Mouse (Mus musculus) common myeloid progenitor, adult 5-6 weeks (primary cell): ENCODE results near the gene Arhgef12. TPM values are rescaled to one million over a fixed set of nuclear protein-coding genes. Genes with fewer than 3 reads are reported as not detected.

Experiments used
- ATAC-seq: replicated peaks from 2 replicates; pipeline ENCODE4 v1.8.0; 2016; ENCODE audit warnings: low read depth, mild to moderate bottlenecking, moderate TSS enrichment, inconsistent platforms; ENCODE audit not compliant: poor library complexity, severe bottlenecking
- total RNA-seq: library from RNA; stranded (forward); fragments of 200-1000, 187-1606 nt; gene quantifications from 2 replicates; pipeline ENCODE4 v1.2.3, GENCODE M21; 2017

Arhgef12 gene
- total RNA-seq, 1 experiment from 2014 or later: 10.0 TPM

DNA sequence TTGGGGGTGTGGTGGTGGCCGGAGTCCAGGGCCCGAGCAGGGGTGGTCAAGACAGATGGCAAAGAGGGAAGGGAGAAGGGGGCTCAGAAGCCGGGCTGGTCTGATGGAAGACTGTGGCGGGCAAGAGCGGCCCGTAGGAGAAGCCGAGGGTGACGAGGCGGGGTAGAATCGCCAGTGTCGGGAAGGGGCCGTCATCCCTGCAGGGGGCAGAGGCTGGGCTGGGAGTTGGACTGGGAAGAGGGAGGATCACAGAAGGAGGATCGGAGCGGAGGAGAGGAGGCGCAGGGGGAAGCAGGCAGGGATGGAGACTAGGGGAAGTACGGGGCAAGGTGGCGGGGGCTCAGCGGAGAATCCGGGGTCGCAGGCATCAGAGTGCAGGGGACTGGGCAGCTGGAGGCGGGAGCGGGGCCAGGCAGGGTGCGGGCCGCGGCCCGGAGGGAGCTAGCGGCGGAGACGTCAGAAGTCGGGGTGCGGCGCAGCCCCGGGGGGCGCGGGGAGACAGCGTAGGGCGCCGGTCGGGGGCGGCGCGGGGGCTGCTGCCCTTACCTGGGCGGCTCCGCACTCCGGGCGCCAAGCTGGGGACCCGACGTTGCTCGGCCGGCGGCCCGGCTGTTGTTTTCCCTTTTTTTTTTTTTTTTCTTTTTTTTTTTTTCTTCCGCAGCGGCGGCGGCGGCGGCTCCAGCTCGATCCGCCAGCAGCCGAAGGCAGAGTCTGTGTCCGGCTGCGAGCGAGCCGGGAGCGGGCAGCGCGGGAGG lies 163.1 kb downstream of the Arhgef12 start, which contains the start of gene Grik4:
Gene Grik4, minus strand, starts transcription at position 713 of the 755 bp plus-strand sequence.
- no peak for ATAC-seq

DNA sequence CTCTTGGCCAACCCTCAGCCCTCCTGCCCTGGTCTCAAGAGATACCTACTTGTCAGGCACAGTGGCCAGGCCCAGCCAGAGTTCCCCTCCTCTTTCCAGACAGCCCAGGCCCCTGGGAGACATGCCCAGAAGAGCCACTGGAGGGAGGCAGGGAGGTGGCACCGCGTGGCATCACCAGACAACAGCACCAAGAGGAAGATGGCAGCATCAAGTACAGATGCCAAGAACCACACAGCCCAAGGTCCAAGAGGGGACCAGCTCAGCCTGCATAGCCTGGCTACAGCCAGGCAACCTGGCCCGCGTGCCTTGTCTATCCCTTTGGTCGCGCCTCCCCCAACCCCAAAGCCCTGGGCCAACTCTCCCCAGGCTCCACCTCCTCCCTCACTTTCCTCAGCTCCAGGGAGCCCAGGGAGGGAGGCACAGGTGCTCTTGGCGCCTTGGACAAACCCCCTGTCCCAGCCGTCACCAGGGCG lies 163.9 kb downstream of the Arhgef12 start:
- peak; percentile 45 for ATAC-seq

DNA sequence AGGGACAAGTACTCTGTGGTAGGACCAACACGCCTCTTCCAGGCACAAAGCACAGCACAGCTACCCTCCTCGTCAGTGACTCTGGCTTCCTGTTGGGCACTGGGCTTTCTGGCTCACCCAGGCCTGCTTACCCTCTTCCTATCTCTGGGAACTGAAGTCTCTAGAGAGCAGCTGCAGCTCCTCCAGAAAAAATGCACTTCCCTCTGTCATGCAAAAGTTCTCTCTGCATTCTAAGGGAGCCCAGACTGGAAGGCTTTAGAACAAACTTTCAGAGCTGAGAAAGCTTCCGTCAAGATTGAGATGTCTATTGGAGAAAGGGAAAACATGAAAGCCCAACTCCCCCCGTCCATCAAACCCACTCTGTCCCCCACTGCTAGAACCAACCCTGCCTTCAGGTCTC lies 164.9 kb downstream of the Arhgef12 start:
- ATAC-seq: no peak

DNA sequence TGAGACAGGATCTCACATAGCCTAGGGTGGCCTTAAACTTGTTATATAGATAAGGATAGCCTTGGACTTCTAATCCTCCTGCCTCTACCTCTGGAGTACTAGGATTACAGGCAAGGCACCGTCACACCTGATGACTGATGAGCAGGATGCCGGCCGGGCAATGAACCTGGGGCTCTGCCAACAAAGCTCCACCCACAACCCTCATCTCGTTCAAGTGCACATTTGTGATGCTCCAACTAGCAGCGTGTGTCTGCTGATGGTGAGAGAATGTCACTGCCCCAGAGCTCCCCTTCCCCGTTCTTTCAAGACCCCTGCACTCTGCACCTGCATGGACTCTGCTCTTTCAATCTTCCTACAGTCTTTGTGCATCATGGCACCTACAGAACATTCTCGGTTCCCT lies 174.9 kb downstream of the Arhgef12 start:
- ATAC-seq: no peak

DNA sequence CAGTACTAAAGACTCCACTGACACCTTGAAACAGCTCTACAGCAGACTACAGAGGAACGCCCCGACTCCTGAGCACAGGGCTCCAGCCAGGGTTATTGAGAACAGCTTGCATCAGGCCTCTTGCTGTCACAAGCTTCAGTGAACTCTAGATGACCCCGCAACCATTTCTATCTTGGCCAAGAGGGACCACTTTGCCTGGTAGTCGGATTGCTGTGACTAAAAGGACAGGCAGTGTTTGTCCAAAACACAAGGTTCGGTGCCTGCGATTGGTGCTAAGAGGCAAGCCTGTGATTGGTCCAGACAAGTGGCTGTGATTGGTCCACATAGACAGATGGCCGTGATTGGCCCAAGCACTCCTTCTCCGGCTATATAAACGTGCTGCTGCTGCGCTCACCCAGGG lies 179.5 kb downstream of the Arhgef12 start:
- no peak for ATAC-seq

DNA sequence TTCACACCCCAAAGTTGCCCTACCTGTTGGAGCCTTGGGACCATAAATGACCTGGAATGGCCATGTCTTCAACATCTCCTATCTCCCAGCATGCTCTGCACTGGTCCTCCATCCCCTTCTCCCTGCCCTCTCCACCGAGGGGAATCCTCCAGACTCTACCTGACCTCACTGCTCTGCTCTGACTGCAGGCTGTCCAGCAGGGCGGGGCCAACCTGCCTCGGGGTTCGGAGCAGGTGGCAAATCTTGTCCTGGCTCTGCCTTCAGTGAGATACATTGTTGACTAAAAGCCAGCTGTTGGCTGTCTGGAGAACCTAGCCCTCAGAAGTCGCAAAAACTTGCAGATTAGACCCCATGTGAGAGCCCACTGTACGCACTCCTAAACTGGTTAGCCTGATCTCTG lies 180.5 kb downstream of the Arhgef12 start:
- no peak for ATAC-seq

DNA sequence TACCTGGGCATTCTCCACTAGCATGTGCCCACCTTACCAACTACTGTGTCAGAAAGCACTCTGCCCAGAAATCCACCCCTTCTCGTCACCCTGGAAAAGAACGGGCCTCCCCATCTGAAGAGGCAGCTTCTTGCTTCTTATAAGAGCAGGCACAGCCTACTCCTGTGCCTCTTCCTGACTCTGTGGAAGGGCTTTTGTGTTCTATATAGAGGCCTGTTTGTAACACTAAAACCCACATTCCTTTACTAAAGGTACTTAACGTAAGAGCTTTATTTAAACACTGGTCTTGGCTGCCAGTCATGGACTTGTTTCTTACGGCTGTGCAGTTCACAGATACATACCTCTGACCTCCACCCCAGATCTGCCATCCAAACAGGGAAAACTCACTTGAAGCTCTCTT lies 185.2 kb downstream of the Arhgef12 start:
- ATAC-seq: no peak

DNA sequence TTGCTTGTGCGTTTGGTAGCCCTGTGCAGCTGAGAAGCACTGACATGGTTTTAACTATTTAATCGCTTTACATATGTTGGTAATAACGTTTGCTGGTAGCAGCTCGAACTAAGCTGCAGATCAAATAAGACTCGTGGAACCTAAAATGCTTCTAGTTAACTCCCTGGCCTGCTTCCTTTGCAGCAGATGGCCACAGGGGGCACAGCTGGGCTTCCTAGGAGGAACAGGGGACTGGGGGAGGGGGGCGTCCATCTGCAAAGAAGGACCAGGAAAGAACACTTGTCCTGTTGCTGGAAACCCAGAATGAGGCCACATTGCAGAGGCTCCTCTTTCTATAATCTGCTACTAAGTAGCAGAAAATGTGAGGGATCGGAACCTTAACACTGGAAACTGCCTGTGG lies 186.8 kb downstream of the Arhgef12 start:
- ATAC-seq: no peak

DNA sequence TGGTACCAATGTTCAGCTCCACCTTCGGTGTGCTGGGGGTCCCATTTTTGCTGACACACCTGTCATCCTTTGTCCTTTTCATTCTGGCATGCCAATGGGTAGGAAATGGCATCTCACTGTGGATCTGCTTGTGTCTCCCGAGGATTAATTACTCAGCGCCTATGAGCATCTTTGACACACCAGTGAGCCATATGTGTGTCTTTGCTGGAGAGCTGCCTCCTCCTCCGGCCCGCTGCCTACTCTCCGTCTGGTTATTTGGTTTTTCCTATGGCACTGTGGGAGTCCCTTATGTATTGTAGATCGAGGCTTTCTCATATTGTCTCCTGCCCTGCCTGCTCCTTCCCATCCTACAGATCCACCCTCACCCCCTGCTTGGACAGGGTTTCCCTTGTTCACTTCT lies 189.1 kb downstream of the Arhgef12 start:
- ATAC-seq: no peak

Other genes starting within 250 kb of the Arhgef12 start
- not detected in 2 replicates for gene Grik4, start 162.7 kb downstream of the Arhgef12 start, total RNA-seq
- gene Tmem136, start 9.3 kb upstream of the Arhgef12 start, total RNA-seq: 0.05 TPM in 1 of 2 replicates, not detected in the other
- gene Pou2f3, start 103.1 kb upstream of the Arhgef12 start, total RNA-seq: not detected in 2 replicates
- gene Oaf, start 132.7 kb upstream of the Arhgef12 start, total RNA-seq: 6.4 and 11.6 TPM in 2 replicates
- gene Trim29, start 203.6 kb upstream of the Arhgef12 start, total RNA-seq: not detected in 2 replicates